Mouse (Mus musculus) gonadal fat pad, adult 2 months (tissue): ENCODE measurements at regions not wholly inside any gene's neighbourhood (a gene's known extent, or its start where the extent isn't known, plus 50 kb on each side); places are given as distances from the start of the nearest gene placed in this dataset.

Experiments
- DNase-seq: peaks from one replicate; pipeline ENCODE4 v3.0.0-alpha.2; 2012; ENCODE audit warnings: low read depth

- DNase-seq = no peak
Measured at GRCm38 (mm10) chr7:114912109-114912508, 168.6 kb downstream of the Insc start.

DNA sequence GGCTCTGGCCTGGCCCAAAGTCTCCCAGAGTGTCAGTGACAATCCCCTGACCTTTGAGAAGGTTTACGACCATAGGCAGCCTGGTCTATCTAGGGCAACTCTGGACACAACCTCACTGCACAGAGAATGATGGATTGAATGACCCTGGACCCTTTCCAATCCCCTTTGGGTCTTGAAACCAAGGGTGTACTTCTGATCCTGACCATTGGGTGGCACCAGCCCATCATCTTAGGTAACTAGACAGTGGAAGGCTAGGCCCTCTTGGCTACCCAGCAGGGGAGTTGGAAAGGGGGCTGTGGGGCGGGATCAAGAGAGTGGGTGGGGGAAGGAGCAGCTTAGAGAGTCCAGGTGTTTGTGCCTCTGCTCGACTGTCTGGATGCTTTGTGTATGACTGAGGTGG lies 178.7 kb downstream of the Insc start:
- DNase-seq = no peak

DNA sequence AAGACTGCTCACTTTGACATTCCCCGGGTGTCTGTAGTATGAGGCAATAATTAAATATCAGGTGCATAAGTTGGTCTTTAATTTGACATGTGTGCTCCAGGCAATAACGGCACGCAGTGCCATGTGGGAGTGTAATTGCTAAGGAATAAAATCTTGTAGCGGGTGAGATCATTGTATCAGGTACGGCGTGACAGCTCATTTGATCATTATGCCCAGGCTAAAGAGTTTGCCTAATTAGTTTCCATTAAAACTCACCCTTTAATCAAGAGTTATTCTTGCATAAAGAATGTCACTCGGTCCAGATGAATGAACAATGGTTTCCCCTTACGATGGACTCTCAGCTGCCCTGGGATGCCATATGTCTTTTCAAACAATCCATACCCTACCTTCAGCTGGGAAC lies 190.4 kb downstream of the Insc start:
- no peak for DNase-seq

DNA sequence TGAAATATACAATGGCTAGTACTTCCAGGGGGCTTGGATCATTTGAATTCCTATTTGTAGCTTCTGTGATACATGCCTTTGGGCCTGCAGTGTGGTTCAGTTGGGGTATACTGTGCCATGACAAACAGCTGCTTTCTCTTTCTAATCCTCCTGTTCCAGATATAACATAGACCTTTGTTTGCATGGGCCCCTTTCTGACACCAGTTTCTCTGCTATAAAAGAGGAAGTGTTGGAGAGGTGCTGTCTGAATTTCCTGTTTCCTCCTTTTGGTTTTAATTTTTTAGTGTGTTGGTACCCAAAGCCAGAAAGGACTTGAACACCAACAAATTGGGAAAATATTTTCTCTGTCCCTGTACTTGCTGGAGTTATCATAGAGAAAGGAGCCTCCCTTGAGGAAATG lies 207.3 kb downstream of the Insc start:
- DNase-seq = no peak

DNA sequence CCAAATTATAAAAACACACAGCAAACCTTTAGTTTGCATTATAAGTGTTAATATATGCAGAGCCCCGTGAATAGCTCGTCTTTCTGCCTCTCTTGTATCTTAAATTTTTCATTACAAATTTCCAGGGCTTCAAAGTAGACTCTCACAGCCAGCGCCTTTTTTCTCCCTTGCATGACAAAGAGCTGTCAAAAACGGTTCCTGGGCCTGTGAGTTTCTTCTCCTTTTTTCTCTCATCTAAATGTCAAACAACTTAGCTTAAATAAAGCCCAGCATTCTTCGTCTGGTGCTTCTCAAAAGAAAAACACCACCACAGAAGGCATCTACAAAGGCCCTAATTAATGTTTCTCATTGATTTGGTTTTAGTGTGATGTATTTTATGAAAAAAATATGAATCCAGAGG lies 219.7 kb downstream of the Insc start:
- DNase-seq = no peak

DNA sequence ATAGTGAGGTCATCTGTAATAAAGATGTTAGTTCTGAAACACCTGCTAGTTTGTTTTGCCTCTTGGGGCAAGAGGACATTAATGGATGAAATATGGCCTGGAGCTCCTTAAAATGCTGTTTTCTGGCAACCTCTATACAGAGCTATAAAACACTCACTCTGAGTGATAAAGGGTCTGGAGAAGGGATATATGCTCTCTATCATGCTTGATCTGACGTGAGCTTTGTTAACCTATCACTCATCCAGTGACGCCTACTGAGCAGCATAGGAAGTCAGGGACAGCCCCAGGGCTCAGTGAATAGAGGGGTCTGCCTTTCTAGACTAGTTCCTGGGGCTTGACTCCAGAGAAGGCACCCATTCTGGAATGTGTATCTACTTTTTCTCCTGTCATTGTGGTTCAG lies 222.4 kb downstream of the Insc start:
- no peak for DNase-seq

- DNase-seq = no peak
Measured at GRCm38 (mm10) chr7:114986481-114986880, 243.0 kb downstream of the Insc start.

GRCm38 (mm10) chr7:114991255-114991654 lies 247.8 kb downstream of the Insc start:
- peak; percentile 20 for DNase-seq

- DNase-seq = no peak
Measured at GRCm38 (mm10) chr7:114992440-114992839, 248.9 kb downstream of the Insc start.

GRCm38 (mm10) chr7:115000796-115001524 lies 257.5 kb downstream of the Insc start:
- DNase-seq = no peak

- DNase-seq = no peak
Measured at GRCm38 (mm10) chr7:115014253-115014998, 270.9 kb downstream of the Insc start.

DNA sequence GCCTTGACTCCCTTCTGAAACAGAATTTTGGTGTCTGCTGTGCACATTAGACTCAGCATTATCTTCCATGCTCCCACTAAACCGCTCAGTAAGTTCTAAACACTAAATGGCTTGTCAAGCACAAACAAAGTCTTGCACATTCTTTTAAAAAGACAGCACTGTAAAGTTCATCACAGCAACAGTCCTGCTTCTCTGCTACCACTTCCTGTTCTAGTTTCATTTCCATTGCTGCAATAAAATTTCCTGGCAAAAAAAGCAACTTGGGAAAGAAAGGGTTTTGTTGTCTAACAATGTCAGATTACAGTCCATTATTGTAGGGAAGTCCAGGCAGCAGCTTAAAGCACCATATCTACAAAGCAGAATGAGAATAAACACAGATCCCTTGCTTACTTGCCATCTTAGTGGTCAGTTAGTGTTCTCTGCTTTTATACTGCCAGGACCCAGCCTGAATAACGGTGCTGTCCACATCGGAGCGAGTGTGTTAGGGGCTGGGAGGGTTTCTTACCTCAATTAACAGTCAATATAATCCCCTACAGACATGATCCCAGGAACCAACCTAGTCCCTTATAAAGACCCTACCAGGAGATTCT lies 276.0 kb downstream of the Insc start:
- no peak for DNase-seq

- DNase-seq = no peak
Measured at GRCm38 (mm10) chr7:115020023-115020422, 276.5 kb downstream of the Insc start.

DNA sequence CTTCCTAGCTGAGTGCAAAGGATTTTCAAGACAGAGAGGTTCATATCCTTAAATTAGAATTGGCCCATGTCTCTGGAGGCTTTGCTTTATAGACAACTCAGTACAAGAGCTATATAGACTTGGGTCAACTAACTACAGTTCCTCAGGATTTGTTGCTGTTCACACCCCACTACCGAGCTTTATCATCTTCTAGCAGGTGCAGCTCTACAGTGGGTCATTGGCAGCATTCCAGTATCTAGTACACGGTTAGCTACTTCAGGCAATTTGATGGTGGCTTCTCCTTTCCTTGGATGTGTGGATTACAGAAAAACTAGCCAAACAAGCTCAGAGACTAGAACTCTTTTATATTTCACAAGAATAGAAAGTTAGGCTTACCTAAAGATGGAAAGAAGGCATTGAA lies 282.3 kb downstream of the Insc start:
- no peak for DNase-seq

DNA sequence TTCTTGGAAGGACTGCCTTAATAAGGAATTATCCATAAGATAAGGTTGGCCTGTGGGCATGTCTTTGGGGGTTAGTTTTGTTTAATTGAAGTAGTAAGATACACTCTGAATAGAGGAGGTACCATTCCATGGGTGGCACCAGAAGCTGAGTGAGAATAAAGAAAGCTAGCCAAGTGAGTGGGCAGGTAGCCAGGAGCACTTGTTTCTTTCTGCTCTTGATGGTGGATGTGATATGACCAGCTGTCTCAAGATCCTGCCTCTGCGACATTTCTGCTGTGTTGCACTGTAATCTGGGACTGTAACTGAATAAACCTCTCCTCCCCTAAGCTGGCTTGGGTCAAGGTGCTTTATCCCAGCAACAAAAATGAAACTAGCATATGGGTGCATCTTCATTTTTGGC lies 284.2 kb downstream of the Insc start:
- DNase-seq = no peak

DNA sequence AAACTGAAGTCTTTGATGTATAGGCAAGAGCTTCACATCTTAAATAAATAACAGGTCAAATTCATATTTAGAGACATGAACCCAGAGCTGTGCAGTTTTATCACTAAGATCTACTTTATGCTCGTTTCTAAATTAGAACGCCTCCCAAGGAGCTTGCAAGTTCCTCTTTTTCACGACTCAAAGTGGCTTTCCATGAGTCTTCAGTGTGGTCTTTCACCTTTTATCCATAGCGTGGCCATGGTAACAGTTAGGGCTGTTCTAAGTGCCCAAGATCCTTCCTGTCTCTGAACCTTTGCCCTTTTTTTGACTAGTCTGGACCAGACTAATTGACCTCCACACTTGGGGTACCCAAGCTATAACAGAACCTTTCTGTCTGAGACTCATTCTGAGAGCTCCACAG lies 290.5 kb downstream of the Insc start:
- DNase-seq = no peak

- DNase-seq = no peak
Measured at GRCm38 (mm10) chr7:115055527-115055926, 312.0 kb downstream of the Insc start.

- DNase-seq = no peak
Measured at GRCm38 (mm10) chr7:115056992-115057645, 313.6 kb downstream of the Insc start.

DNA sequence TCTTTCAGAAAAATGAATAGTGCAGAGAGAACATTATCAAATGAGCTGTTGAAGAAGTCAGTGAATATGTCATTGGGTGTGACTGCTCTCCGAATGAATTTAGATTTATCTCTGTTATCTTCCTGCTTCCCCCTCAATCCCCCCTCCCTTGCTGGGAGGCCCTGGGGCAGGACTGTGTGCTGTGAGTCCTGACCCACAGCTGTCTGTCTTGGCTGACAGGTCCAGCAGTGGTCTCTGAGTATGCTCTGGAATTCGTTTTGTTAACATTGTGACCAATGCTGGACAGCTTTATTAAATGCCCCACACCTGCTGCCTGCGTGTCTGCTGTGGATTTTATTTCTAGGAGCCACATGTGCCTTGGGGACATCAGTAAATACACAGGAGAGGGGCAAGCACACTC lies 314.2 kb downstream of the Insc start:
- no peak for DNase-seq

DNA sequence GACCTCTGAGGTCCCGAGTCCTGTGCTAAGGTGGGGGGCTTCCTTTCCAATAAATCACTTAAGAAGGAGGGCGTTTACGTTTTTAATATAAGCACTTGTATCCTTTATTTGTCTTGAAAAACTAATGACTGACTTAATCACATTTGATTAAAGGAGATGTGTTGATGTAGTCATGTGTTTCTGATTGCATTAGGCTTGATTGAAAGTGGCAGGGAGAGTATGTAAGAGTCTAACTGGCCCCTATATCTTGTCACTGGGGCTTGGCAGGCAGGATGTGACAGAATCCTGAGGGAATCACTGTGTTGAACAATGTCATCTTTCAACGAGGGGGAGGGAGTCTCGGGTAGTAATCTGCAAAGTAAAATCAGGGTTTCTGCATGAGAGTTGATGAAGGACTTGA lies 316.7 kb downstream of the Insc start:
- no peak for DNase-seq

DNA sequence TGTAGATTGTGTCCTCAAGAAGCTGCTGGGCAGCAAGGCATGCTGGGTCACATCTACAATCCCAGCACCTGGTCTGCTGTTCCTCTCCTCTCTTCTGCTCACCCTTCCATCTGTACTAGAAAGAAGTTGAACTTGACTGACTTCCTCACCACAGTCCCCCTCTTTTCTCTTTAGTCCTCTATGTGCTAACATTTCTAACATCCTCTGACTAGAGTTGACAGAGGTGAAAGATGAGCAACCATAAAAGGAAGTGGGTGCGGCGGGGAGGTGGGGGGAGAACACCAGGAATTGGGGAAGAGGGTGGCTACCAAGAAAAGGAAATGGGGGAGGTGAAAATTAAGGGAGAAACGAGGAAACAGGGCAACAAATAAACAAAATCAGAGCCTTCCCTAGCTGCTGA lies 319.3 kb downstream of the Insc start:
- no peak for DNase-seq

GRCm38 (mm10) chr7:115067641-115068040 lies 324.1 kb downstream of the Insc start:
- no peak for DNase-seq

GRCm38 (mm10) chr7:115073406-115073805 lies 329.9 kb downstream of the Insc start:
- no peak for DNase-seq
